In genomic region chrX:60026654-60027053, GRCm38 (mm10) we compare ENCODE assay signal across 10 mouse cellular contexts. TPM values are rescaled to one million over a fixed set of nuclear protein-coding genes. Genes with fewer than 3 reads are reported as not detected.
DNase-seq lines count a peak whose midpoint lies in the region.
"Had no signal": no experiment of that assay in that cellular context is flagged by ENCODE, and none has a peak within 500 bp of the region (broad histone marks: within the 10 kb centered on the region; RNA-seq: fewer than 3 reads in every experiment).

No protein-coding gene starts in this region.

- DNase-seq in heart, adult 18-20 months: peak; percentile 3 to 27
- DNase-seq in heart, embryonic 10.5 days (ENCODE audit: low spot score): no peak
- peak; percentile 9 to 18 for DNase-seq in spleen, postnatal 36 days (ENCODE audit: low spot score in 2 of 2)
- DNase-seq in spleen, postnatal 4 days (ENCODE audit: low spot score in 2 of 2): no peak
- DNase-seq in embryo, embryonic 11 days: peak; percentile 57
- DNase-seq in layer of hippocampus, adult 9-11 months: peak; percentile 29
- DNase-seq in retina, embryonic 14.5 days (ENCODE audit: low spot score): peak; percentile 69
- no peak for DNase-seq in c-Kit-positive CD71-positive TER-119-positive erythroid progenitor cells, embryonic 14.5 days (ENCODE audit: low spot score)

- no peaks in the 10 kb centered on the region for H3K36me3 ChIP-seq in heart, embryonic 10.5 days
- H3K36me3 ChIP-seq: hindbrain, embryonic 15.5 days; neural tube, embryonic 13.5 days had no signal

- no peaks in the 10 kb centered on the region for H3K4me1 ChIP-seq in heart, embryonic 10.5 days
- H3K4me1 ChIP-seq: hindbrain, embryonic 15.5 days; neural tube, embryonic 13.5 days had no signal

- WGBS in heart, embryonic 10.5 days: 19% methylated on average over 3 of the region's 3 CpGs

- no peak overlapping the region for H3K27ac ChIP-seq in heart, embryonic 10.5 days
- H3K27ac ChIP-seq: hindbrain, embryonic 15.5 days; neural tube, embryonic 13.5 days had no signal

- H3K27me3 ChIP-seq in heart, embryonic 10.5 days (ENCODE audit: insufficient read depth, poor library complexity, severe bottlenecking): no peaks in the 10 kb centered on the region
- H3K27me3 ChIP-seq: hindbrain, embryonic 15.5 days; neural tube, embryonic 13.5 days had no signal

- no peaks in the 10 kb centered on the region for H3K9me3 ChIP-seq in heart, embryonic 10.5 days
- H3K9me3 ChIP-seq: hindbrain, embryonic 15.5 days; neural tube, embryonic 13.5 days had no signal

- no peak overlapping the region for H3K4me3 ChIP-seq in heart, embryonic 10.5 days
- H3K4me3 ChIP-seq: hindbrain, embryonic 15.5 days; neural tube, embryonic 13.5 days had no signal

RNA-seq across cellular contexts. Expression of gene F9, which starts 27.4 kb away (rescaled TPM):
- not detected for total RNA-seq in heart, adult 18-20 months (2021)
- polyA plus RNA-seq in heart, embryonic 10.5 days (2016; fragmentation: Nextera tagmentation; extraction: Ambion mirVana): not detected in 2 replicates
- polyA plus RNA-seq: hindbrain, embryonic 15.5 days; neural tube, embryonic 13.5 days had no signal

Comparison
In these comparisons a context has a peak if more than half of its experiments do, and no peak if none do; other contexts are left out.
1. DNase-seq: peak in heart, adult 18-20 months (2 of 2), spleen, postnatal 36 days (2 of 2), embryo, embryonic 11 days (single experiment), layer of hippocampus, adult 9-11 months (single experiment) and retina, embryonic 14.5 days (single experiment); none in heart, embryonic 10.5 days (single experiment), spleen, postnatal 4 days (0 of 2) and c-Kit-positive CD71-positive TER-119-positive erythroid progenitor cells, embryonic 14.5 days (single experiment).